Mouse (Mus musculus) cerebellum, adult 8-10 months (tissue): ENCODE measurements at regions not wholly inside any gene's neighbourhood (a gene's known extent, or its start where the extent isn't known, plus 50 kb on each side); places are given as distances from the start of the nearest gene placed in this dataset.

Experiments
- DNase-seq: peaks from one replicate; pipeline ENCODE4 v3.0.0; 2022

DNA sequence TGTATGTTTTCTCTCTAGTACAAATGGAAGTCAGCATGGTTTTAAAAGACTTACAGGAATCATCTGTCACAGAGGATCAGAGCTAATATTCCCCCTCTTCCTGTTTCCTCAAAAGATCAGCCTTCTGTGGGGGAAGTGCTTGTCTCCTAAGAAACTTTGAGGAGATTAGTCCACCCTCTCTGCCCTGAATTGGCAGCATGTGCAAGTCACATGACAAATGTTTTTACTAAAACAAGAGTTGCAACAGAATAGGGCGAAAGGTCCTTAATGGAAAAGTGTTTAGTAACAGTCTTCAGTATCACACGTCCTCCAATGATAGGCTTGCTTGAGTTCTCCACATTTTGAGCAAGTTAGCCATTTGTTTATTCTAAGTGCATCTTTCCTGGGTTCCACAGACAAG is 162.8 kb downstream of the Fzd1 start:
- no peak for DNase-seq

DNA sequence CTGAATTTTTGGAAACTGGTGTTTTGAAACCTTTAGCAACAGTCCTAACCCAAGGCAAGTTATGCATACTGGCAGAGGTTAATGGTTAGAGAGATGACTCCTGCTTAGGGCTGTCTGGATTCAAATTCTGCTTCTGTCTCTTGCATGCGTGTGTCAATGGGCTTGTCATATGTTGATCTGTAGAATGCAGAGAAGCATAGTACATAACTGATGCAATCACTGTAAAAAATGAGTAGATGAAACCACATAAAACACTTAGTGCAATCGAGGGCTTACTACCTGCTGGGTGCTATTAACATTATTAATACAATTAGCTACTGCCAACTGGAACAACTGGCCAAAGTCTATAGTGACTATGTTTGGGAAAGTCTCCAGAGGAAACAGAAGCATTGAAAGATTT is 163.3 kb downstream of the Fzd1 start:
- DNase-seq = no peak

DNA sequence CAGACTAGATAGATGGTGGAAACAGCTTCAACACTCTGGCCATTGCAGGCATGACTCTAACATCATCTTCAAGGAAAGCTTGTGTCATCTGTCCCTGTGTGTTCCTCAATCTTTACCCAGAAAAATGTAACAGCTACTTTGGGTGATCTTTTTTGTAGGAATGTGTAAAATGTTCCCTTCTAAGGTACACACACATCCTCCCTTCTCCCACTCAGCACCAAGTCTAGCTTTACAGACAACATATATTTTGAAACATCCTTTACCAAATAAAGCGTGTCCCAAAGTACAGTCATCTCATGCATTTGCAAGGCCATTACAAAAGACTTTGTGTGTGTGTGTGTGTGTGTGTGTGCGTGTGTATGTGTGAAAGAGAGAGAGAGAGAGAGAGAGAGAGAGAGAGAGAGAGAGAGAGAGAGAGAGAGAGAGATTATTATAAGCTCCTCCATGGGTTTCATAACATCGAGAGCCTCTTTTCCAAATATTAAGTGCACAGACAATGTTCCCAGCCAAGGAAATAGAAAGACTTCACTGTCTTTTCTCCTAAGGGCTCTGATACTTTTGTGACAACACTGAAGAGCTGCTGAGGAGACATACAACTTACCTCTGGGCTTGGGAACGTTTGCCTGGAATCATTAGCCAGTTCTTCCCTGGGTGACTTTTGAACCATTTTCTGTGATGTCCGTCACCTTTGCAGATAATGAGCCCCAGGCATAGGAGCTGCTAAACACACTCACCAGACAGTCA is 164.0 kb downstream of the Fzd1 start:
- no peak for DNase-seq

DNA sequence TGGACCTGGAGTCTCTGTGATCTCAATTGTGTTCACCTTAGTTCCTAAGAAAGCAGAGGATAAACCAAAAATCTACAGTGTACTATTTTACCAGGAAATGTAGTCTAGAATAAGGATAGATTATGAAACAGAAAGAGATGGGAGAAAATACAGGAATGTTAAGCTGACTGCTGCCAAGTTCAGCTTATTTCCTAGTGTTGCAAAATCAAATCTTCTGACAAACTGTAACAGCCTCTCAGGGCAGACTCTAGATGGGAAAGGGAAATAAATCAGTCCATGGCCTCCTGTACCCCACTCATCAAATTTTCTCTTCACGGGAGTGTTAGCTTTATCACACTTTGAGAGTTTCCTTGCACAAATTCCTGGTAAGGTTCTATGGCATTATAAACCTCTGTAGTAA is 166.1 kb downstream of the Fzd1 start:
- DNase-seq = no peak

DNA sequence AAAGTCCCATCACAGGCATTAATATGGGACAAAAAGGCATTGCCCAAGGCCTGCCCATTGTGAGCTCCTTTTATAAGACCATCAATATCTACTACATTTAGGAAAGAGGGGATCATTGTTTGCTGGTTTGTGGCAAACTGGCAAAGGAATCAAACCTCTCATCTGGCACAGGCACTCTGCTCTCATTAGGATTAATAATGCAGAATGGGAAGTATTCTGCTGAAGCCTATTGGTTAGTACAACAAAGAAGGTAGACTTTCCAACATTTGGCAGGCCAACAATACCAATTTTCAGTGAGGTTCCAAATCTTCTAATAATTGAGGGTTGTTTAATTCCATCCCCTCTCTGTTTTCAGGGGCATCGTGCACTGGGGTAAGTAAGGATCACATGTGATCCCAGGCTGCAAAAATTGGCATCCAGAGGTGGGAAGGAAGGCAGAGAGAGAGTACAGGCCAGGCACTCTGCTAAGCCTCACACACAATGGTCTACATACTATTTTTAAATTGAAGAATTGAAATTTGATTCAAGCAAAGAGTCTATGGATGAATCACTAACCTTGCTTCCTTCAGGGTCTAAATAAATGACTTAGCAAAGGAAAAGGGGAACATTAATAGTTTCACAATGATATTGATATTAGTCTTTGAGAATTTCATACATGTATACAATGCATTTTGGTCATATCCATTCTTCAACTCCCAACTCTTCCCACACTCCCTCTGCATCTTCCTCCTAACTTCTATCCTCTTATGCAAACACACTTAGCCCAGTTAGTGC is 174.9 kb downstream of the Fzd1 start:
- DNase-seq = no peak

DNA sequence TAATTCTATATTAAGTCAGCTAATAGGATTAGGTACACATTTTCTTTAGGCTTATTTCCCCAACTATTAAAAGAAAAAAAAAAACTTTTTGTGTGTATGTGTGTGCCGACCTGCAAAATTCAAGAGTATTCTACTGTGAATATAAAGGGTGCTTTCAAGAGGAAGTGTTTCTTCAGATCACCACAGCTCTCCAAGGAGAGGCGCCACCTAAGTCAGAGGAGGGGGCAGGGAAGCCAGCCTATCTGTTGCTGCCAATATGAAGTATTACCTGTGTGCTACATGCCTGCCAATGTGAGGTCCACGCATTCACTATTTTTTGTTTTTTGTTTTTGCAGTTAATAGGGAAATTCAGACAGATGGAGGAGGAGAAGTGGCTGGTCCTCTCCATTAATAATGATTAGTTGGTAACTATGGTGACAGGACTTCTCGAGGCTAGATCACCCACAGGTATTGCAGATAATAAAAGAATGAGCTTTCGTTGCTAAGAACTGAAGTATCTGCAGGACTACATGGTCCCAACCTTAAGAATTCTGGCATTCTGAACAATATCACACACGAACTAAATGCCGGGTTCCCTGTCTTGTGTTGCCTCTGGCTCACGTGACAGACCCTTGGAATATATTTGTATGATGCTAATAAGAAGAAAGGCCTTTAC is 177.5 kb downstream of the Fzd1 start:
- no peak for DNase-seq

DNA sequence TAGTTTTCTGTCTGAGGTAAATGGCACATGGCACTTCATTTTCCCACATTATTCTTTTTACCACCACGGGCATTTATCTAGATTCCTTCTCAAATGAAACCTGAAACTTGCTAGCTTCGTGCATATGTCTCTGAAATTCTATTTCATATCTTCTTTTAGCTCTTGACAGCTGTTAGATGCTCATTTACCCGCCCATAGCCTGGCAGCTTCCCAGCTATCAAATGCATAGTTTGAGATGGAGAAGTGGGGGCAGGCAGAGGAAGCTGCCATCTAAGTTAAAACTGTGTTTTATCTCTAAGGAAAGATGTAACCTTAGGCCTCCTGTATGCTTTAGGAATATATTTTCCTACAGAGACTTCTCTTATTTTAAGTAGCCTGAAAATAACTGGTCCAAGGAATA is 179.0 kb downstream of the Fzd1 start:
- DNase-seq = no peak

DNA sequence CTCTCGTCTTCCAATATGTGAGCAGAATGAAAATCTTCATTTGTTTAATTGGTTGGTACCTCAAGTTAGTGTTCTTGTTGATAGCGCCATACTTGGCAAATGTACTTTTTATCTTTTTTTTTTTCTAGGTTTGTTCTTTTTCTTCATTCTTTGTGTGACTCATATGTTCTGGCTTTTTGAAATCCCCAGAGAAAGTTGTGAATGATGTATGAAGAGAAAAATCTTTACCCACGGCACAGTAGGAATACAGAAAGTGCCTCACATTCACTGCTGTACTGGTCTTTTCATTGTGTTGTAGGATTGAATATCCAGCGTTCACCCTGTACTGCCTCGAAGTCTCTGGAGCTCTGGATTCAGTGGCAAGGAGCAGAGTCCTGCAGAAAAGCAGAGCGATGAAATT is 180.7 kb downstream of the Fzd1 start:
- DNase-seq = no peak

DNA sequence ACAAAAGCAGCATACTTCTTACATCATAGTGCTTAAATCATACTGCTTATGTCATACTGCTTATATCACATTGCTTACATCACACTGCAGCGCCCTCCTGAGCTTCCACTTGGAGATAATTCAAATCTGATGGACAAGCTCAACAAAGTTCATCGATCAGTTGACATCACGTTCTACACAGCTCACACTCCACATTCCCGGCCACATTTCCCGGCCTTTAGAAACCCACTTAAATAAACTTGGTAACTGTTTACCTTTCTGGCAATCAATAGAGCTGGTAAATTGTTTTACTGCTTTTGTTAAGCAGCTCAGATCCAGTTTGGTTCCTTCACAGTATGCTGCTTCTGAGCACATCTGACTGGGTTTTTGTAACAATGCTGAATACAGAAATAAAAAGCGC is 194.0 kb downstream of the Fzd1 start:
- no peak for DNase-seq

DNA sequence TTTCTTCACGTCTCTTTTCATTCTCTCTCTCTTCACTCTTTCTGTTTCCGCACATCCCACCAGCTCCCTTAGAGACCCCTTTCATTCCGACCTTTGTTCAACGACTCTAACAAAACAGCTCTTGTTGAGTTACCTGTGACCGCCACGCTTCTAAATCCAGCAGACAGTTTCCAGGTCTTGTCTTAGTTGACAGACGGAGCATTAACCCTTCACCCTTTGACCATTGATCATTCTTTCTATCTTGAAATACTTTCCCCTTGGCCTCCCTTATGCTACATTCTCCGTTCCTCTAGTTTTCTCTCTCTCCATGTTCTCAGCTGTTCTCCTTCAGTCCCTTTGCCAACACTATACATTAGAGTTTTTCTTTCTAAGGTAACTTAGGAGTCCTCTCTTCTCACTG is 196.2 kb downstream of the Fzd1 start:
- no peak for DNase-seq

DNA sequence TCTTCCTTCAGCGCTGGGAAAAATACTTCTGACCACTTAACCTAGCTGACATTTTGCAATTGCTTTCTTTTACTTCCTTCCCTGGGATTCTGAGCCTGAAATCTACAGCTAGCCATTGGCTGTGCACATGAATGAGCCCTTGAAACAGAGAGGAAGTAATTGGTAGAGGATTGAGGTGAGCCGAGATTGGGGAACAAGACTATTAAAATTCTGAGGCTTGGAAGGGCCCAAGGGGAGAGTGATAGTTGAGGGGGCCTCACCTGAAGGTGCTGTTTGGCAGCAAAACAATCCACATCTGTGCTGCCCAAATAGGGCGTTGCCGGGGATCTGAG is 196.7 kb downstream of the Fzd1 start:
- DNase-seq = no peak

DNA sequence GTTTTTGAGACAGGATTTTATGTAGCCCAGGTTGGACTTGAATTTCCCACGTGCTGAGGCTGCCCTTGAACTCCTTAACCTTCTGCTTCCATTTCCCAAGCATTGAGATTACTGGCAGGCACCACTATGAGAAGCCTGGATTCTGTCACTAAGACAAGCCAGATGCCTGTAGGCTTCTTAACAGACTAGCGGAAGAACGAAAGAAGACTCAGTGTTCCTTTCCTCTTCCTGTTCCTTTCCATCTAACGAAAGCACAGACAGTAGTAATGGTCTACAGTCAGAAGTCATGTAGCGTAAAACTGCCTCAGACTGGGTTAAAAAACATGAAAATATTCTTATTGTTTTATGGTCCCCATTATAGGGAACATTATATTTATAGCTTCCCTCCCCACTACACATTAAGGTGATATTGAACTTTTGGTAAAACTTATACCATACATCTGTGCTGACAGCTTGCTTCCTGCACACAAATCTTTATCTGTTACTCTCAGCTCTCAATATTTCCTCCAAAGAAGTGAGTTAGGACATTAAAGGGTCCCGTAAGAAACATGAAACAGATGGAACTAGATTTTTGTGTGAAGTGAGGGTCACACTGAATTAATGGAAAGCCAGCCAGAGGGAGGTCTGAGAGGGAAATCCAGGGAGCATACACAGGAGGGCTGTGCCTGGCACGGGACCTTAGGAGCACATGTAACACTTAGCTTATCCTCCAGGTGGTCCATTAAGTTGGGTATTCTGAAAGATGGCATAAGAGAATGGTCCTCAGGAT is 197.3 kb downstream of the Fzd1 start:
- DNase-seq = no peak

DNA sequence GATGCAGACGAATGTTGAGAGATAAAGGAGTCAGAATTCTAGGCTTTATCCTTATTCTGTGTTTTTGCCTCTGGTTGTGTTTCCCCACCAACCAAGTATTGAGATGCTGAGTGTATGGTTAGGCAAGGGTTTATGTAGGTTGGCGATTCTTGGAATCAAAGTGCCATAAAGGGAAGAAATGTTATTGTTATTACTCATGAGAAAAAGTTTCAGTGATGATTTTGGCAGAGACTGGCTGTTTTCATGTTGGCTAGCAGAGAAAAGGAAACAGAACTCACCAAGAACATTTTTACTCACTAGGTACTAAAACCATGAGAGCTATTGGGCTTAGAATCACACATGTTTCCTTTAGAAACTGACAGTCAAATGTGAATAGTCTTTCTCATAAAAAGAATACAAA is 202.9 kb downstream of the Fzd1 start:
- DNase-seq = no peak

DNA sequence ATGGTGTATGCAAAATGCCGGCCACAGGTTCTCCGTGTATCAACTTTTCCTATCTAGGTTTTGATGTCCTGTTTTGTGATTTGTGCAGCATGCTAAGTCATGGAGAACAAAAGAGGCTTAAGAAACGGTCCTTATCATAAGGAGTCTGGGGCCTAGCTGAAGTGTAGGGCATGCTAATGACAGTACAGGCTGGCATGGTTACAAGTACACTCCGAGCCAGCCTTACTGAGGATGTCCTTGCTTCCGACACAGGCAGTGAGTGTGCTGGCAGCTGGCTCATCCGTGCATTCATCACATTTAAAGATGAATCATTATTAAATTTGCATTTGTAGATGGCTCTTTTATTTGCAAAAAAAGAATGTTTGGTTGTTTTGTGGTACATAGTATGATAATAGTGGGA is 219.3 kb downstream of the Fzd1 start:
- DNase-seq = no peak

DNA sequence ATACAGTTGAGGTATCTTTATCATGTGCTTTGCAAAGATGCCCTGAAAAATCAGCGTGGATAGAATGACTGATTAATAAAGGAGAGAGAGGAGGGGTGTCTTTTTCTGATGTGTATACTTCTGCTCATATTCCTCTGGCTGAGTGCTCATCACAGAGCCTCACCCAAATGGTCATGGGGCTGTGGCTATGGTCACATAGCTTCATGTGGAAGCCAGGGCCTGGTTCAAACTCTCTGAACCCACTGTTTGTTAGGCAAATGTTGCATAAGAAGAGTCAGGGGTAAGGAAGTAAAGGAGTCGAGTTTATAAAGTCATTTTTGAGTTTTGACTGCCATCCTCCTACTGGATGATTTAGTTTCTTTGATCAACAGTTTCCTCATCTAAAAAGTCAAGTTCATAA is 221.0 kb downstream of the Fzd1 start:
- DNase-seq = no peak

DNA sequence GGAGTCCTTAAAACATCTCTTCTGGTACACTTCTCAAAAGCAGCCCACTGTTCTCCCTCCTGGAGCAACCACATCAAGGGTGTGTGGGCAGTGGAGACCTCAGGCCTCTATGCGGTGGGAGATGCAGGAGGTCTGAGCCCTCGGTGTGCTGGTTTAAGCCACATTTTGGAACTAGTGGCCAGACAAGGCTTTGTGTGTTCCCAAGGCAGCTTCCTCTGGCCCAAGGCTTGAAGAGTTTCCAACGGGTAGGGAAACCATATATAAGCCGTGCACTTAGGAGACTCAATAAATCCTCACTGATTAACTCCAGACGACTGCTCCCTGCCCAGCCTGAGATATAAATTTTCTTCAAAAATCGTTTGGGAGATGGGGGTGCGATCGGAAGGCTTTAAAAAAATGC is 221.9 kb downstream of the Fzd1 start:
- no peak for DNase-seq

DNA sequence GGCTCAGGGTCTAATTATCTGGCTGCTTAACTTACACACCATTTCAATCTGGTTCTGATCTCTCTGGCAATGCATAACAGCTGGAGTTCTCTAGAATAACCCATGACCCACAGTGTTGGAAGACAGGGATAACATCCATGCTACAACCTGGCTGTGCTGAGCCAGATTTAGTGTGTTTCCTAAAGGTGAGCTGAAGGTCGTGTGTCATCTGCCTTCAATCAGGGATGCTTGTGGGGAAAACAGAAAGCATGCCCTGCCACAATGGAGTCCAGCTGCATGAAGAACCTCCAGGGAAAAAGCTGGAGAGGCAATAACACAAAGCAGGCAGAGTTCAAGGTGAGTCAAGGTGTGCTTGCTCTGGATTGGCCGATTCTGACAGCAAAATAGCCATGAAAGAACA is 223.3 kb downstream of the Fzd1 start:
- no peak for DNase-seq

DNA sequence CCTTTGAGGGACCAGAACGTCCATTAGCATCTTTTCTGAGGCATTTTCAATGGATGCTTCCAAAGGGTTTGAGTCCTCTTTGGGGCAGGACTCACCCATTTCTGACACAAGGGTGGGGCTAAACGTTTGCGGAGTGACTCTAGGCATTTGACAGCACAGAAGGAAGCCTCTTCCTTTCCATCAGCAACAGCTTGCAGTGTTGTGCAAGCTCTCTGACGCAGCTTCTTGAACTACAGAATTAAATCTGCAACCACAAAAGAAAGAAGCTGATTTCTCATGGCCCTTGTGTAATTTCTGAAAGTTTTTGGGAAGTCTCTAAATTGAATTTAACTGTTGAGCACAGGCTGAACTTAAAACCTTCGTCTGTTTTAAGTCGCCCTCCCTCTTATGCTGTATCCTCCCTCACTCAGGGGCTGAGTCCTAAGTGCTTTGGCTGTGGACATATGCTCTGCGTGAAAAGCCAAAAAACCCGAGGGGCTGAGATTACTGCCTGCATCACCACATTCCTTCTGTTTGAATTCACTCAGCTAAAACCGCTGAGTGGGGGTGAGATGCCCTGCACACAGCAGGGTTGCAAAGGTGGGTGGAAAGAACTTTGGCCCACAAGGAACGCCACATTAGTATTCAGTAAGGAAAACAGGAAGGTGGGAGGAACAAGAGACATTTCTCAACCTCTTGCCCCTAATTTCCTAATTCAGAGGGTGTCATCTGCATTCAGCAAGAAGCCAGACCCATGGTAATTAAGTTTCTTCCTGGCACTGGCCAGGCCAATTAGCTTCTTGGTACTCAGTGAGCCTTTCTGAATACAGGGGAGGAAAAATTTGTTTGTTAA is 227.4 kb downstream of the Fzd1 start:
- peak; percentile 26 for DNase-seq

DNA sequence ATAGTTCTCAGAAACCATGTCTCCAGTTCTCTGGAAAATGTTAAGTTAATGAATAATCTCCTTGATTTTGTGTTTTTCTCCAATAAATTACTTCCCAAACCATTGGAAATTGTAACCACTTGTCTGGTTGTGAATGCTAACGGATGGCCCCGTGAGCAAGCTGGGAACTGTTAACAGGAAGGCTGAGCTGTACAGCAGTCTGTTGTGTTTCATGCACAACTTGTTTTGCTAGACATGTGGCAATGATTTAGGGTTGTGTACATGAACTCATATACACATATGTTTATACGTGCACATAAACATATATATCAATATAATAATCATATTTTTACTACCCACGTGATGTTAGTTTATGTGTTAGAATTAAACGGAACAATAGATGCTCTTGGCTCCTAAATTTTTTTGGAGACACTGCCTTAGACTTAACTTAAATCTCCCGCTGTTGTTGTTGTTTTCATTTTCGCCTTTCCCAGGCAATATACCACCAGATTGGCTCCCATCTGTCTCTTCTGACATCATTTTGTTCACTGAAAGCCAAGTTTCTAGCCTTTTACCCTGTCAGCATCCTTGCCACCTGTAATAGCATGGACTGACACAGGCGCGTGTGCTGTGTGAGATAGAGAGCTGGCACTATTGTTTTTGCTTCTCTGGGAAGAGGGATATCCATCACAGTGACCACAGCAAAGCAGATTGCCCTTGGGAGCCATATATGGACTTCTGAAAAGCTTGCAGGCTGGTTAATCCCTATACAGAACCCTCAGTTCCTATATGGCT is 231.6 kb downstream of the Fzd1 start:
- DNase-seq = peak; percentile 58

DNA sequence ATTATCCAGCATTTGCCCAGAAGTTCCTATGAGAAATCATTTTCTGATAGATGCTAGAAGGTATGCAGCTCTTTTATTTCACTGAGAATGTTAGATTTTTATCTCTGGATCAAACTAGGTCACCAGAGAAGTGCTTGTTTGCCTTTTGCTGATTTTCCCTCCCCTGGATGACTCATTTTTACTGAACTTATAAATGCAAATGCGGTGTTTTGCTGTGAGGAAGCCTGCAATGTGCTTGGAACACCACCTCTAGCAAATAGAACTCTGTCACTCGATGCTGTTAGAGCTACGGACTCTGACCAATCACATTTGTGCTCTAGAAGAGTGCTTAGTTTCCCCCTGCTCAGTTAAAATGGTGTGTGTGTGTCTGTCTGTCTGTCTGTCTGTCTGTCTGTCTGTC is 257.2 kb downstream of the Fzd1 start:
- no peak for DNase-seq

DNA sequence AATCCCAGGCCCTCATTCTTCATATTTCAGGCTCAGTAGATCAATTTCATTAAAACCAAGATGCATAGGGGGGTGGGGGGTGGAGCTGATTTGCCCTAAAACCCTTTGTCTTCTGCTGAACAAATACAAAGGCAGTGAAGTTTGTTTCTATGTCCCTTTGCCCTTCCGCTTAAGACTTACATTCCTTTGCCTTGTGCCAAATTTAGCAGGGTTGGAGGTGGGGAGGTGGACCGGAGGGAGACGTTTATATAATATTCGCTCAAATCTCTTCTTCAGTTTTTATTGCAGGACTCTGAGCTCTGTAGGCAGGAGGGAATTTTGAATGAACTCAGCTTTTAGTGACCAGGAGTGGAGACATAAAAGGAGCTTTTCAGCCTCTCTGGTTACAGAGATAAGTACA is 258.8 kb downstream of the Fzd1 start:
- no peak for DNase-seq

DNA sequence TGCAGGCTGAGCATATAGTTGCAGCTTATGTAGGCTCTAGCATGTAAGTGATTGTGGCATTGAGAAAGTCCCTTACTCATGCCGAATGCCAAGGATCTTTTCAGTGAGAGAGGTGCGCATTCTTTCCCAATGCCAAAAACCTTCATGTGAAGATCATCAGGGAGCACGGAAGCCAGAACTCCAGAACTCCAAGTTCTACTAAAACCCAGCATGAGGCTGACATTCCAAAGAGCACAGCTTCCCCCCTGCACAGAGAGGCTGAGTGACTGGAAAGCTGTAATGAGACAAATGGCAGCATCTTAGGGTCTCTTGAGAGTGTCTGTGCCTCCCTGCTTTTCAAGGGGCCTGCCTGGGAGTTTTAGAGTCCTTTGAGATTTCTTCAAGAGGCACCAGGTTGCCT is 259.4 kb downstream of the Fzd1 start:
- no peak for DNase-seq
